Mouse (Mus musculus): ENCODE results near the gene C730034F03Rik. TPM values are rescaled to one million over a fixed set of nuclear protein-coding genes. Genes with fewer than 3 reads are reported as not detected.
"Not testable (repeated sequence)": the region's sequence is repeated elsewhere in the genome, so short reads cannot be mapped to it uniquely, and the experiment has no call there.

C730034F03Rik gene
- polyA plus RNA-seq, 1 experiment from 2014 or later = 5.5 TPM

DNA sequence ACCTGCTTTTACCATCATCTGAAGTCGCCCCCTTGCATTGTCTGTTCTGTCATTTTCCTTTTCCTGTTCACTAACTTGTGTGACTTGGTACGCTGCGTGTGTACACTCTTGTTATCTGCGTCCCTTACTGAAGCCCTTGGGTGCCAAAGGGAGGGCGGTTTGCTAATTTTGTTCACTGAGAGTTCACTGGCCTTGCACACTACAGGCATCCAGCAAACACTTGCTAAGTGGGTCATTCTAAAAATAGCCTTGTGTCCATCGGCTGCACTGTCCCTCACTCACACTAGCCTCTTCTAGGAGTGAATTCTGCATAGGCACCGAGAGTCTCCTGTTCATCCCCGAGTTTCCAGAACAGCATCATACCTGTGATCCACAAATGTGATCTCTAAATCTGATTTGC is 14.1 kb upstream of the C730034F03Rik start:
- Histone ChIP-seq H3K4me2 (no peak overlapping the region), H3K27me3 (no peaks in the 10 kb centered on the region), H3K9ac (no peak overlapping the region), H3K4me3 (no peak overlapping the region), H3K36me3 (peaks cover 12% of the 10 kb centered on the region), H3K4me1 (no peaks in the 10 kb centered on the region), H3K27ac (no peak overlapping the region), H3K9me3 (no peaks in the 10 kb centered on the region)
- 88% methylated on average over 8 of the region's 8 CpGs for WGBS
- no peak for ATAC-seq (ENCODE audit: insufficient number of reproducible peaks, insufficient read depth, low FRiP score, low TSS enrichment, low read depth)

DNA sequence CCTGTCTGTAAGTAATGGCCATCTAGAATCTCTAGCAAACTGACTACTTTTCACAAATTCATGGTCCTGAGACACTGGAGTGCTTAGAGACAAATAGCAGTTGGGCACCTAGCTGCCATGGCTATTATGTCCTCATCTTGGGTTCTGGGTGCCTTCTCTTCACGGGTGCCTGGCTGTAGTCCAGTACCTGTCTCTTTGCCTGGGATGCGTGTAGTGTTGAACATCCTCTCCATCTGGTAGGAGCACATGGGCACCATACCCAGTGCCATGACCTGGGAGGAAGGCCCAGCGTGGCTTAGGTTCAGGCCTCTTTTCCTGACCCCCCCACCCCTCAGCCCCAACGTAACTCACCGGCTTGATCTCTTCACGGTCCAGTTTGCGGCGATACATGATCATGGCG is 7.5 kb upstream of the C730034F03Rik start:
- Histone ChIP-seq H3K9me3 (no peaks in the 10 kb centered on the region), H3K27me3 (no peaks in the 10 kb centered on the region), H3K27ac (no peak overlapping the region), H3K36me3 (peaks cover 39% of the 10 kb centered on the region), H3K4me2 (no peak overlapping the region), H3K9ac (no peak overlapping the region), H3K4me1 (peaks cover 7% of the 10 kb centered on the region; the same call in 1 of the 2 replicates), H3K4me3 (no peak overlapping the region)
- ATAC-seq (ENCODE audit: insufficient number of reproducible peaks, insufficient read depth, low FRiP score, low TSS enrichment, low read depth) = no peak
- WGBS = 88% methylated on average over 9 of the region's 9 CpGs

GRCm38 (mm10) chr15:89424621-89425020 is 4.8 kb upstream of the C730034F03Rik start:
- Histone ChIP-seq H3K4me1 (peaks cover 16% of the 10 kb centered on the region), H3K27ac (no peak overlapping the region), H3K9ac (no peak overlapping the region), H3K27me3 (no peaks in the 10 kb centered on the region), H3K36me3 (peaks cover 45% of the 10 kb centered on the region), H3K4me2 (no peak overlapping the region), H3K4me3 (no peak overlapping the region), H3K9me3 (no peaks in the 10 kb centered on the region)
- 80% methylated on average over 8 of the region's 8 CpGs for WGBS
- ATAC-seq (ENCODE audit: insufficient number of reproducible peaks, insufficient read depth, low FRiP score, low TSS enrichment, low read depth) = no peak

DNA sequence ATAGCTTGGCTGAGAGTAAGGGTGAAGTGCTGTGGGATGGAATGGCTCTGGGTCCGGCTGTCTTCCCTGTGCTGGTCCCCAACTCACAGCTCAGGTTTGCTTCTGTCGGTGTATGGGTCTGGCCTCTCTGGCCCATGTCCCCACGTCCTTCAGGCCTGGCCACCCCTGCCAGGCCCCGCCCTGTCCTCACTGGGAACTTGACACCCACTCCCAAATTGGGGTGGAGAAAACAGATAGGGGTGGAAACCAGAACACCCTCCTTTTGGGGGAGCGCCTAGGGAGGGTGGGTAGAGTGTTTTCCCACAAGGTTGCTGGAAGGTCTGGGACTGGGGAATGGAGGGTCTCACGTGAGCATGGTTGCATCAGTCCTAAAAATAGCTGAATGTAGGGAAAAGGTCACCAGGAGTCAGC is 3.7 kb upstream of the C730034F03Rik start, which contains the start of gene Cpt1b:
Gene Cpt1b, minus strand, starts transcription at position 153 of the 411 bp plus-strand sequence.
- WGBS = 21% methylated on average over 6 of the region's 6 CpGs
- peak within 1 kb of the TSS; percentile 20; the same call in 1 of the 2 replicates for H3K4me2 ChIP-seq
- H3K27ac ChIP-seq = no peak within 1 kb of the TSS
- H3K4me1 ChIP-seq = peaks cover 16% of the 10 kb centered on the region
- H3K4me3 ChIP-seq = no peak within 1 kb of the TSS
- H3K27me3 ChIP-seq = no peaks in the 10 kb centered on the region
- peaks cover 36% of the 10 kb centered on the region for H3K36me3 ChIP-seq
- H3K9me3 ChIP-seq = no peaks in the 10 kb centered on the region
- peak within 1 kb of the TSS; percentile 57; the same call in 1 of the 2 replicates for H3K9ac ChIP-seq
- no peak for ATAC-seq (ENCODE audit: insufficient number of reproducible peaks, insufficient read depth, low FRiP score, low TSS enrichment, low read depth)

DNA sequence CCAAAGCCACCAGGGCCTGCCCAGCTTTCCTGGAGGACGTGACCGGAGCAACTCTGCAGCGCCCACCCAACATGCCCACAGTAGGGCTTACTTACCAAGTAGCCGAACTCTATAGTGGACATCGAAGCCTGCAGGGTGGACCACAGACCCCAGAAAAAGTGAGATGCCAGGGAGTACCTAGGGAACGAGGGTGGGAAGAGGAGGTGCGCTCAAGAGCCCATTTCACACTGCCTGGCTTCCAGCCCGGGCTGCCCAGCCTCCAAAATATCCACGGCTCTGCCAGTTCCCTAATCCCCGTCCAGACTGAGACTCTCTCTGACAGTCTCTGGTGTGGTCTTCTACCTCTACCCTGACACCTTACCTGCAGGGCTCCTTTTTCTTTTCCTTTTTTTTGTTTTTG is 2.7 kb upstream of the C730034F03Rik start:
- ATAC-seq (ENCODE audit: insufficient number of reproducible peaks, insufficient read depth, low FRiP score, low TSS enrichment, low read depth) = no peak
- Histone ChIP-seq H3K27ac (no peak overlapping the region), H3K36me3 (peaks cover 36% of the 10 kb centered on the region), H3K9me3 (no peaks in the 10 kb centered on the region), H3K9ac (no peak overlapping the region), H3K27me3 (no peaks in the 10 kb centered on the region), H3K4me3 (no peak overlapping the region), H3K4me1 (peaks cover 16% of the 10 kb centered on the region), H3K4me2 (no peak overlapping the region)
- WGBS = 91% methylated on average over 10 of the region's 10 CpGs

DNA sequence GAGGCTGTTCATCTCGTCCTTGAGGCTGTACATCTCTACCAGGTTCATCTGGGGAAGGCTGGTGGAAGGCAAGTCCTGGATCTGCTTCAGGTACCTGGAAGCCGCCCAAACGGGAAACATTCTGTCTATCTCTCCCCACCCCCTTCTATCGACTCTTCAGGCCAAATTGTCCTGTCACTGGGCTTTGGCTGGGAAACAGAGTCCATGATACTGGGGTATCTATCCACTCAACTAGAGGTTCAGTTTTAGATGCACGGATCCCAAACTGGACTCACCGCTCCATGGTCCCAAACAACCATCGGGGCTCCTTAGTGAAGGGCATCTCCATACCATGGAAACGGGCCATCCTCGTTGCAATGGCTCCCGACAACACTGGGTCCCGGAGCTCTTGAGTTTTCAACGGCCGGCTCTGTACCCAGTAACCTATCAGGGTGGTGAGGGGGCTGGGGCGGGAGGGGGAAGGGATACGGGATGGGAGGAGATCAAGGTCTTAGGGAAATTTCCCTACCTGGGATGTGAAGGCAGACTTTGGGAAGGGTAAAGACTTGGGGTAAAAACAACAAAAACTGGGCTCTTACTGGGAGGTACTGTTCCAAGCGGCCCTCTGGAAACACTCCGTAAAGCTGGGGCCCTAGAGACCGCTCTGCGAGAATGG is 1.1 kb upstream of the C730034F03Rik start:
- Histone ChIP-seq H3K9ac (peak overlapping the region; percentile 81), H3K36me3 (peaks cover 36% of the 10 kb centered on the region), H3K4me2 (peak overlapping the region; percentile 73), H3K4me3 (peak overlapping the region; percentile 81), H3K4me1 (peaks cover 16% of the 10 kb centered on the region), H3K9me3 (no peaks in the 10 kb centered on the region), H3K27me3 (no peaks in the 10 kb centered on the region), H3K27ac (no peak overlapping the region)
- ATAC-seq (ENCODE audit: insufficient number of reproducible peaks, insufficient read depth, low FRiP score, low TSS enrichment, low read depth) = no peak
- 85% methylated on average over 19 of the region's 19 CpGs for WGBS

DNA sequence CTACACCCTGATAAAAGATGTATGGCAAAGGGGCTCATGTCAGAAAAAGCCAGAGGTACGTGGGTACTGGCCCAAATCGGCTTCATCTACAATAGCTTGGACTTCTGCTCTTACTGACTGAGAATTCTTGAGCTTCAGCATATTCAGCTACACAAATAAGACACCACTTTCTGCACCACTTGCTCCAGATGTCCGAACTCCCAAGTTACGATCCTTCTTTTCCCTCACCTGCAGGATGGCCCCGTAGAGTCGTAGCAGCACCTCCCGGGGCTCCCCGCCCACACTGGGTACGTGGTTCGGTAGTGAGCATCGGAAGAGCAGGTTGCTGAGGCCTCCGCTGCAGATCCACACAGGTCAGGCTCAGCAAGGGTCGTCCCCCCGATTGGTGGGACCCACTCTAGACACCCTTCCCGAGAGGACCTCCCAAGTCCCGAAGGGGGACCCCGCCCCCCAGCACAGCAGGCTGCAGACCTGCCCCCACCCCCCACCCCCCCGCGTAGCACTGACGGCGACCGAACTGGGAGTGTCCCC is 503 bp upstream of the C730034F03Rik start:
- 4% methylated on average over 21 of the region's 22 CpGs for WGBS

DNA sequence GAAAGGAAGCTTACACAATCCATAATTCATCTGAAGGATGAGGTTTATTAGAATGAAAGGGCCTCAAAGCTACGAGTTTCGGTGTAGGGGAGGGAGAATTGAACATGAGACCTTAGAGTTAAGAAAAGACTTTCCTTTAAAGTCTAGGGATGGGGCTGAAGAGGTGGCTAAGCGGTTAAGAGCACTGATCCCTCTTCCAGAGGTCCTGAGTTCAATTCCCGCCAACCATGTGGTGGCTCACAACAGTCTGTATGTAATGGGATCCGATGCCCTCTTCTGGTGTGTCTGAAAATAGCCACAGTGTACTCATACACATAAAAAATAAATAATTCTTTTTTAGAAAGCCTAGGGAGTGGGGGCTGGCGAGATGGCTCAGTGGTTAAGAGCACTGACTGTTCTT is 952 bp downstream of the C730034F03Rik start:
- Histone ChIP-seq H3K27ac (peak overlapping the region; percentile 98), H3K27me3 (no peaks in the 10 kb centered on the region), H3K36me3 (peaks cover 25% of the 10 kb centered on the region), H3K4me2 (peak overlapping the region; percentile 73), H3K9ac (peak overlapping the region; percentile 81), H3K4me3 (peak overlapping the region; percentile 81), H3K9me3 (no peaks in the 10 kb centered on the region), H3K4me1 (peaks cover 16% of the 10 kb centered on the region)
- ATAC-seq (ENCODE audit: insufficient number of reproducible peaks, insufficient read depth, low FRiP score, low TSS enrichment, low read depth) = no peak
- WGBS = 45% methylated on average over 6 of the region's 6 CpGs

More for the DNA sequence above, 503 bp upstream of the C730034F03Rik start:
- Histone ChIP-seq H3K4me2 (peak overlapping the region; percentile 73), H3K4me3 (peak overlapping the region; percentile 81), H3K27ac (peak overlapping the region; percentile 98), H3K9me3 (no peaks in the 10 kb centered on the region), H3K36me3 (peaks cover 33% of the 10 kb centered on the region), H3K27me3 (no peaks in the 10 kb centered on the region), H3K4me1 (peaks cover 16% of the 10 kb centered on the region), H3K9ac (peak overlapping the region; percentile 81)
- ATAC-seq (ENCODE audit: insufficient number of reproducible peaks, insufficient read depth, low FRiP score, low TSS enrichment, low read depth) = peak; percentile 33

DNA sequence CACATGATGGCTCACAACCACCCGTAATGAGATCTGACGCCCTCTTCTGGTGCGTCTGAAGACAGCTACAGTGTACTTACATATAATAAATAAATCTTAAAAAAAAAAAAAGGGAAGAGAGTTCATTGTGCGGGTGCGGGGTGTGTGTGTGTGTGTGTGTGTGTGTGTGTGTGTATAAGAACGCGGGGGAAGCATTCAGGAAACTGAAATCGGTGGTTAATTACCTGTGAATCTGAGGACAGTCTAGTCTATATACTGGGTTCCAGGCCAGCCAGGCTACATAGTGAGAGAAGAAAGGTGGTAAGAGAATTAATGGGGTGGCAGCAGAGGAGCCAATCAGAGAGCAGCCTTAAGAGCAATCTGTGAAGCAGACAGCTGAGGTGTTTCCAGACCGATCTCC is 1.4 kb downstream of the C730034F03Rik start:
- ATAC-seq (ENCODE audit: insufficient number of reproducible peaks, insufficient read depth, low FRiP score, low TSS enrichment, low read depth); H3K27ac ChIP-seq; H3K9ac ChIP-seq; H3K9me3 ChIP-seq; H3K27me3 ChIP-seq; H3K4me3 ChIP-seq: not testable (repeated sequence)
- H3K4me1 ChIP-seq = peaks cover 12% of the 10 kb centered on the region
- peaks cover 23% of the 10 kb centered on the region for H3K36me3 ChIP-seq
- H3K4me2 ChIP-seq = peak overlapping the region; percentile 73; the same call in 1 of the 2 replicates
- WGBS = 80% methylated on average over 9 of the region's 9 CpGs

GRCm38 (mm10) chr15:89431271-89431670 is 1.9 kb downstream of the C730034F03Rik start:
- H3K27me3 ChIP-seq = no peaks in the 10 kb centered on the region
- peaks cover 9% of the 10 kb centered on the region for H3K4me1 ChIP-seq
- 87% methylated on average over 3 of the region's 3 CpGs for WGBS
- no peak overlapping the region for H3K9ac ChIP-seq
- no peak for ATAC-seq (ENCODE audit: insufficient number of reproducible peaks, insufficient read depth, low FRiP score, low TSS enrichment, low read depth)
- H3K9me3 ChIP-seq = no peaks in the 10 kb centered on the region
- H3K36me3 ChIP-seq = peaks cover 18% of the 10 kb centered on the region
- no peak overlapping the region for H3K4me2 ChIP-seq
- no peak overlapping the region for H3K4me3 ChIP-seq
- H3K27ac ChIP-seq = no peak overlapping the region

- Histone ChIP-seq H3K4me2 (no peak overlapping the region), H3K36me3 (peaks cover 12% of the 10 kb centered on the region), H3K4me3 (no peak overlapping the region), H3K9me3 (no peaks in the 10 kb centered on the region), H3K27me3 (no peaks in the 10 kb centered on the region), H3K27ac (no peak overlapping the region), H3K9ac (no peak overlapping the region), H3K4me1 (peaks cover 9% of the 10 kb centered on the region)
- ATAC-seq (ENCODE audit: insufficient number of reproducible peaks, insufficient read depth, low FRiP score, low TSS enrichment, low read depth) = no peak
- WGBS = 92% methylated on average over 6 of the region's 6 CpGs
Observed at GRCm38 (mm10) chr15:89431806-89432205, 2.4 kb downstream of the C730034F03Rik start.

DNA sequence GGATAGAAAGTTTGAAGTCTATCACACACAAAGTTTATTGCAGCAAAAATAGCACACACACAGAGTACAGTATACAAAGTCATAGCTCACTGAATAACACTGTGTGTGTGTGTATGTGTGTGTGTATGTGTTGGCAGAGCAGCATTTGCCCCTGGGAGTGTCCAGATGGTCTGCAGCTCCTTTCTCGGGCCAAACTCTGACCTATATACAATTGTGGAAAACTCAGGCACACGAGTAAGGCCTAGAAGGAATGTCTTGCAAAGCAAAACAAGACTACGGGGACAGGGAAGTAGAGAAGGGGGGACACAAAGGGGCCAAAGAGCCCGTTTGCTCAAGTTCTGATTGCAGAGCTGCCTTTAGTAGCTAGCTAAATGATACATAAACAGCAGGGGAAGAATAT is 3.6 kb downstream of the C730034F03Rik start:
- WGBS = 70% methylated on average over 4 of the region's 4 CpGs
- no peaks in the 10 kb centered on the region for H3K27me3 ChIP-seq
- H3K4me1 ChIP-seq = peaks cover 9% of the 10 kb centered on the region

More for the DNA sequence above, 3.6 kb downstream of the C730034F03Rik start:
- Histone ChIP-seq H3K9me3 (no peaks in the 10 kb centered on the region), H3K9ac (no peak overlapping the region), H3K4me2 (no peak overlapping the region), H3K27ac (no peak overlapping the region), H3K36me3 (peaks cover 1% of the 10 kb centered on the region; the same call in 1 of the 2 replicates), H3K4me3 (no peak overlapping the region)
- ATAC-seq (ENCODE audit: insufficient number of reproducible peaks, insufficient read depth, low FRiP score, low TSS enrichment, low read depth) = no peak
